Mouse (Mus musculus) liver, adult 2 months (tissue): ENCODE measurements around the gene Dhx57.

Source experiments
- CTCF ChIP-seq: fragments of 200-500 bp; IDR thresholded peaks from 2 replicates; pipeline ENCODE4 v1.5.1; 2011; ENCODE audit warnings: low read depth, low read length, control low read depth
- POLR2A ChIP-seq: fragments of 200-500 bp; IDR thresholded peaks from 2 replicates; pipeline ENCODE4 v1.6.1; 2011; ENCODE audit warnings: low read length, control low read depth; ENCODE audit not compliant: insufficient read depth; ENCODE audit errors: extremely low read depth

DNA sequence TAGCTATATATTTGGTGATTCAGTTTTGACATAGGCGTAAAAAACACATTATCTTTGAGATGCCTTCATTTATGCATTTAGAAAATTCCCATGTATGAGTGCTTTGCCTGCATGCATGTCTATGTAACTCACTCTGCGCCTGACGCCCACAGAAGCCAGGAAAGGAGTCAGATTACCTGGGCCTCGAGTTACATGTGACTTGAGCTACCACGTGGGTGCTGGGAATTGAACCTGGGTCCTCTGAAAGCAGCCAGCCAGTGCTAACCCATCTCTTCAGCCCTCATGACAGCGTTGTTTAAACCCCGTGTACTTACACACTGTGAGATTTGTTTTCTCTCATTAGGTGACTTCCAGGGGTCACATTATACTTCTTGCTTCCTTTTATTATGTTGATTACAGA is 34.2 kb upstream of the Dhx57 start:
- no peak for TF ChIP-seq CTCF
- TF ChIP-seq POLR2A: no peak
